Mouse (Mus musculus): ENCODE results near the gene Engase. TPM values are rescaled to one million over a fixed set of nuclear protein-coding genes. Genes with fewer than 3 reads are reported as not detected.

The Engase gene
- polyA plus RNA-seq (2017; shearing (Covaris generic)) = 10 to 100 TPM; 15.3 to 17.3 TPM

GRCm38 (mm10) chr11:118476396-118477373 is at the start of gene Engase:
Gene Engase (plus strand): TSS chr11:118476829.

GRCm38 (mm10) chr11:118427986-118428385 is 48.6 kb upstream of the Engase start, which contains the start of gene C1qtnf1:
Gene C1qtnf1 (plus strand): TSS chr11:118428203.

Other genes starting within 250 kb of the Engase start
- gene Cyth1, start 228.2 kb upstream of the Engase start, polyA plus RNA-seq (2017; shearing (Covaris generic)) = 100 to 1,000 TPM; 226 to 241 TPM
- 10 to 100 TPM; 25.1 to 44.2 TPM for gene Usp36, start 186.6 kb upstream of the Engase start, polyA plus RNA-seq (2017; shearing (Covaris generic))
- gene Cep295nl, start 134.3 kb upstream of the Engase start, polyA plus RNA-seq (2017; shearing (Covaris generic)) = under 1 TPM in 1 of 2 experiments, not detected in 1; 0.53 TPM
- gene Timp2, start 121.1 kb upstream of the Engase start, polyA plus RNA-seq (2017; shearing (Covaris generic)) = 100 to 1,000 TPM in 1 of 2 experiments, 10 to 100 TPM in 1; 79.6 to 122 TPM
- gene Lgals3bp, start 74.7 kb upstream of the Engase start, polyA plus RNA-seq (2017; shearing (Covaris generic)) = 100 to 1,000 TPM; 123 to 137 TPM
- gene Cant1, start 57.7 kb upstream of the Engase start, polyA plus RNA-seq (2017; shearing (Covaris generic)) = 10 to 100 TPM; 44.4 to 46.1 TPM
- gene C1qtnf1, start 48.6 kb upstream of the Engase start, polyA plus RNA-seq (2017; shearing (Covaris generic)) = 1 to 10 TPM in 1 of 2 experiments, under 1 TPM in 1; 0.76 to 6.0 TPM